Mouse (Mus musculus): ENCODE measurements around the gene Pafah1b2. TPM values are rescaled to one million over a fixed set of nuclear protein-coding genes. Genes with fewer than 3 reads are reported as not detected.
A peak's percentile ranks its signal among the peaks of the same experiment; 100 is the strongest.

Pafah1b2 gene
- polyA plus RNA-seq, 1 experiment from 2014 or later: 113 TPM

GRCm38 (mm10) chr9:45932571-45933415 lies 79.7 kb downstream of the Pafah1b2 start:
- Histone ChIP-seq H3K27me3 (ENCODE audit: insufficient read depth, low read length) (no peaks in the 10 kb centered on the region), H3K4me3 (replicated peaks; ENCODE audit: low read depth, low read length) (no peak overlapping the region), H3K36me3 (ENCODE audit: insufficient read depth, low read length) (peaks cover 27% of the 10 kb centered on the region), H3K9me3 (replicated peaks; ENCODE audit: low read length) (no peaks in the 10 kb centered on the region), H3K4me2 (ENCODE audit: low read length) (no peak overlapping the region), H3K9ac (ENCODE audit: low read depth, low read length) (no peak overlapping the region), H3K27ac (no peak overlapping the region), H3K4me1 (replicated peaks; ENCODE audit: insufficient read depth, low read length) (0 out of 2 replicates have a peak, but pooled peaks cover 5% of the 10 kb centered on the region)
- ATAC-seq (replicated peaks; ENCODE audit: low FRiP score, low read depth): no peak
- peak; percentile 24 for DNase-seq (ENCODE audit: low spot score)
- WGBS: 54% methylated on average over 11 of the region's 11 CpGs
- TF ChIP-seq CTCF (IDR thresholded peaks at IDR 0.05; ENCODE audit: low read depth): no peak

GRCm38 (mm10) chr9:45931958-45932357 lies 80.5 kb downstream of the Pafah1b2 start:
- H3K4me3 ChIP-seq (replicated peaks; ENCODE audit: low read depth, low read length): no peak overlapping the region
- H3K27me3 ChIP-seq (ENCODE audit: insufficient read depth, low read length): no peaks in the 10 kb centered on the region
- DNase-seq (ENCODE audit: low spot score): no peak
- no peak overlapping the region for H3K4me2 ChIP-seq (ENCODE audit: low read length)
- no peak for ATAC-seq (replicated peaks; ENCODE audit: low FRiP score, low read depth)
- 0 out of 2 replicates have a peak, but pooled peaks cover 5% of the 10 kb centered on the region for H3K4me1 ChIP-seq (replicated peaks; ENCODE audit: insufficient read depth, low read length)
- no peak for TF ChIP-seq CTCF (IDR thresholded peaks at IDR 0.05; ENCODE audit: low read depth)
- peaks cover 35% of the 10 kb centered on the region for H3K36me3 ChIP-seq (ENCODE audit: insufficient read depth, low read length)
- no peak overlapping the region for H3K27ac ChIP-seq
- no peak overlapping the region for H3K9ac ChIP-seq (ENCODE audit: low read depth, low read length)
- WGBS: 19% methylated on average over 1 of the region's 1 CpGs
- H3K9me3 ChIP-seq (replicated peaks; ENCODE audit: low read length): no peaks in the 10 kb centered on the region

- WGBS: 81% methylated on average over 5 of the region's 5 CpGs
- Histone ChIP-seq H3K4me2 (ENCODE audit: low read length) (no peak overlapping the region), H3K27ac (no peak overlapping the region), H3K9me3 (replicated peaks; ENCODE audit: low read length) (no peaks in the 10 kb centered on the region), H3K4me3 (replicated peaks; ENCODE audit: low read depth, low read length) (no peak overlapping the region), H3K4me1 (replicated peaks; ENCODE audit: insufficient read depth, low read length) (no peaks in the 10 kb centered on the region), H3K27me3 (ENCODE audit: insufficient read depth, low read length) (no peaks in the 10 kb centered on the region), H3K9ac (ENCODE audit: low read depth, low read length) (no peak overlapping the region), H3K36me3 (ENCODE audit: insufficient read depth, low read length) (peaks cover 47% of the 10 kb centered on the region)
- DNase-seq (ENCODE audit: low spot score) (no peak), ATAC-seq (replicated peaks; ENCODE audit: low FRiP score, low read depth) (no peak)
- TF ChIP-seq CTCF (IDR thresholded peaks at IDR 0.05; ENCODE audit: low read depth): no peak
Observed at GRCm38 (mm10) chr9:45929285-45929684, 83.2 kb downstream of the Pafah1b2 start.

GRCm38 (mm10) chr9:45919895-45920294 lies 92.6 kb downstream of the Pafah1b2 start:
- WGBS: 87% methylated on average over 1 of the region's 1 CpGs
- Histone ChIP-seq H3K27ac (no peak overlapping the region), H3K4me1 (replicated peaks; ENCODE audit: insufficient read depth, low read length) (no peaks in the 10 kb centered on the region), H3K27me3 (ENCODE audit: insufficient read depth, low read length) (no peaks in the 10 kb centered on the region), H3K9ac (ENCODE audit: low read depth, low read length) (no peak overlapping the region), H3K4me3 (replicated peaks; ENCODE audit: low read depth, low read length) (no peak overlapping the region), H3K36me3 (ENCODE audit: insufficient read depth, low read length) (peaks cover 53% of the 10 kb centered on the region), H3K4me2 (ENCODE audit: low read length) (no peak overlapping the region), H3K9me3 (replicated peaks; ENCODE audit: low read length) (no peaks in the 10 kb centered on the region)
- no peak for TF ChIP-seq CTCF (IDR thresholded peaks at IDR 0.05; ENCODE audit: low read depth)
- DNase-seq (ENCODE audit: low spot score) (peak; percentile 29), ATAC-seq (replicated peaks; ENCODE audit: low FRiP score, low read depth) (no peak)

GRCm38 (mm10) chr9:45917041-45917934 lies 95.2 kb downstream of the Pafah1b2 start:
- DNase-seq (ENCODE audit: low spot score) (no peak), ATAC-seq (replicated peaks; ENCODE audit: low FRiP score, low read depth) (no peak)
- Histone ChIP-seq H3K4me2 (ENCODE audit: low read length) (no peak overlapping the region), H3K36me3 (ENCODE audit: insufficient read depth, low read length) (peaks cover 55% of the 10 kb centered on the region), H3K4me1 (replicated peaks; ENCODE audit: insufficient read depth, low read length) (no peaks in the 10 kb centered on the region), H3K27me3 (ENCODE audit: insufficient read depth, low read length) (no peaks in the 10 kb centered on the region), H3K9ac (ENCODE audit: low read depth, low read length) (no peak overlapping the region), H3K27ac (no peak overlapping the region), H3K4me3 (replicated peaks; ENCODE audit: low read depth, low read length) (no peak overlapping the region), H3K9me3 (replicated peaks; ENCODE audit: low read length) (no peaks in the 10 kb centered on the region)
- 78% methylated on average over 5 of the region's 5 CpGs for WGBS
- no peak for TF ChIP-seq CTCF (IDR thresholded peaks at IDR 0.05; ENCODE audit: low read depth)

- no peak for TF ChIP-seq CTCF (IDR thresholded peaks at IDR 0.05; ENCODE audit: low read depth)
- ATAC-seq (replicated peaks; ENCODE audit: low FRiP score, low read depth): no peak
- Histone ChIP-seq H3K27ac (no peak overlapping the region), H3K27me3 (ENCODE audit: insufficient read depth, low read length) (no peaks in the 10 kb centered on the region), H3K4me2 (ENCODE audit: low read length) (no peak overlapping the region), H3K9me3 (replicated peaks; ENCODE audit: low read length) (no peaks in the 10 kb centered on the region), H3K36me3 (ENCODE audit: insufficient read depth, low read length) (peaks cover 54% of the 10 kb centered on the region), H3K4me3 (replicated peaks; ENCODE audit: low read depth, low read length) (no peak overlapping the region), H3K4me1 (replicated peaks; ENCODE audit: insufficient read depth, low read length) (no peaks in the 10 kb centered on the region), H3K9ac (ENCODE audit: low read depth, low read length) (no peak overlapping the region)
- DNase-seq (ENCODE audit: low spot score): no peak
- 91% methylated on average over 2 of the region's 2 CpGs for WGBS
Observed at GRCm38 (mm10) chr9:45915659-45916058, 96.8 kb downstream of the Pafah1b2 start.

Small RNAs within 50 kb of the gene (microRNA-seq; reads per million reads assigned to microRNA genes)
- not detected for gene Mir7087

Other genes with a start within 250 kb of the Pafah1b2 start
- gene Cep164, start 184.0 kb downstream of the Pafah1b2 start, polyA plus RNA-seq (2015; fragmentation: Nextera tagmentation; extraction: Ambion mirVana): 20.1 and 20.6 TPM in 2 replicates
- gene Bace1, start 174.1 kb downstream of the Pafah1b2 start, polyA plus RNA-seq (2015; fragmentation: Nextera tagmentation; extraction: Ambion mirVana): 26.5 and 29.1 TPM in 2 replicates
- gene Pcsk7, start 106.2 kb downstream of the Pafah1b2 start, polyA plus RNA-seq (2015; fragmentation: Nextera tagmentation; extraction: Ambion mirVana): 18.2 and 19.7 TPM in 2 replicates
- gene Rnf214, start 105.8 kb downstream of the Pafah1b2 start, polyA plus RNA-seq (2015; fragmentation: Nextera tagmentation; extraction: Ambion mirVana): 36.0 and 36.4 TPM in 2 replicates
- gene Tagln, start 76.6 kb downstream of the Pafah1b2 start, polyA plus RNA-seq (2015; fragmentation: Nextera tagmentation; extraction: Ambion mirVana): 116 and 126 TPM in 2 replicates
- gene Sidt2, start 57.4 kb downstream of the Pafah1b2 start, polyA plus RNA-seq (2015; fragmentation: Nextera tagmentation; extraction: Ambion mirVana): 50.8 and 53.5 TPM in 2 replicates
- gene Sik3, start 130 bp upstream of the Pafah1b2 start, polyA plus RNA-seq (2015; fragmentation: Nextera tagmentation; extraction: Ambion mirVana): 12.5 and 12.7 TPM in 2 replicates
- gene Apoa1, start 215.9 kb upstream of the Pafah1b2 start, polyA plus RNA-seq (2015; fragmentation: Nextera tagmentation; extraction: Ambion mirVana): 5.5 and 6.7 TPM in 2 replicates
- gene Apoc3, start 222.9 kb upstream of the Pafah1b2 start, polyA plus RNA-seq (2015; fragmentation: Nextera tagmentation; extraction: Ambion mirVana): 0.87 and 2.3 TPM in 2 replicates
- gene Apoa4, start 228.0 kb upstream of the Pafah1b2 start, polyA plus RNA-seq (2015; fragmentation: Nextera tagmentation; extraction: Ambion mirVana): 0.99 and 1.9 TPM in 2 replicates